Mouse (Mus musculus) splenic B cell, adult 2 months (primary cell): ENCODE measurements around the gene Cfap97d1.

Experiments
- DNase-seq: peaks from one replicate; pipeline ENCODE4 v3.0.0-alpha.2; 2011; ENCODE audit warnings: low read depth, low spot score
- H3K27me3 ChIP-seq: 2 replicates; pipeline ENCODE4 v1.6.1; 2012; ENCODE audit warnings: mild to moderate bottlenecking, low read length, moderate library complexity, mixed read lengths; ENCODE audit not compliant: control insufficient read depth, poor library complexity, insufficient read depth, severe bottlenecking
- H3K36me3 ChIP-seq: 2 replicates; pipeline ENCODE4 v1.6.1; 2012; ENCODE audit warnings: mild to moderate bottlenecking, low read length, moderate library complexity, mixed read lengths; ENCODE audit not compliant: control insufficient read depth, poor library complexity, insufficient read depth, severe bottlenecking

The Cfap97d1 gene

GRCm38 (mm10) chr11:101966965-101967614 lies 17.0 kb upstream of the Cfap97d1 start, which contains the start of gene Sost:
Gene Sost, minus strand, starts transcription at chr11:101967015.
- Histone ChIP-seq H3K27me3 (no peaks in the 10 kb centered on the region), H3K36me3 (0 out of 2 replicates have a peak, but pooled peaks cover 1% of the 10 kb centered on the region)

GRCm38 (mm10) chr11:101968311-101968710 lies 15.8 kb upstream of the Cfap97d1 start:
- DNase-seq: no peak
- Histone ChIP-seq H3K27me3 (no peaks in the 10 kb centered on the region), H3K36me3 (peaks cover 1% of the 10 kb centered on the region; the same call in 1 of the 2 replicates)

More at GRCm38 (mm10) chr11:101966965-101967614, 17.0 kb upstream of the Cfap97d1 start, which contains the start of gene Sost:
- no peak for DNase-seq

GRCm38 (mm10) chr11:101968791-101969190 lies 15.3 kb upstream of the Cfap97d1 start:
- DNase-seq: peak; percentile 93
- H3K36me3 ChIP-seq: peaks cover 4% of the 10 kb centered on the region; the same call in 1 of the 2 replicates
- H3K27me3 ChIP-seq: no peaks in the 10 kb centered on the region

- H3K36me3 ChIP-seq: peaks cover 4% of the 10 kb centered on the region; the same call in 1 of the 2 replicates
- no peak for DNase-seq
- no peaks in the 10 kb centered on the region for H3K27me3 ChIP-seq
These were observed 14.2 kb upstream of the Cfap97d1 start for GRCm38 (mm10) chr11:101969835-101970234.

GRCm38 (mm10) chr11:101971410-101971809 lies 12.7 kb upstream of the Cfap97d1 start:
- DNase-seq: peak; percentile 77
- Histone ChIP-seq H3K27me3 (no peaks in the 10 kb centered on the region), H3K36me3 (peaks cover 4% of the 10 kb centered on the region; the same call in 1 of the 2 replicates)

- Histone ChIP-seq H3K36me3 (peaks cover 4% of the 10 kb centered on the region; the same call in 1 of the 2 replicates), H3K27me3 (no peaks in the 10 kb centered on the region)
- DNase-seq: no peak
These were observed 12.0 kb upstream of the Cfap97d1 start for GRCm38 (mm10) chr11:101972097-101972496.

GRCm38 (mm10) chr11:101972651-101973050 lies 11.4 kb upstream of the Cfap97d1 start:
- no peaks in the 10 kb centered on the region for H3K27me3 ChIP-seq
- peaks cover 4% of the 10 kb centered on the region; the same call in 1 of the 2 replicates for H3K36me3 ChIP-seq
- no peak for DNase-seq

GRCm38 (mm10) chr11:101973496-101973895 lies 10.6 kb upstream of the Cfap97d1 start:
- Histone ChIP-seq H3K36me3 (peaks cover 4% of the 10 kb centered on the region; the same call in 1 of the 2 replicates), H3K27me3 (no peaks in the 10 kb centered on the region)
- no peak for DNase-seq

- no peak for DNase-seq
- H3K36me3 ChIP-seq: peaks cover 4% of the 10 kb centered on the region; the same call in 1 of the 2 replicates
- H3K27me3 ChIP-seq: no peaks in the 10 kb centered on the region
These were observed 9.9 kb upstream of the Cfap97d1 start for GRCm38 (mm10) chr11:101974181-101974580.

GRCm38 (mm10) chr11:101974923-101975322 lies 9.2 kb upstream of the Cfap97d1 start:
- DNase-seq: peak; percentile 38
- H3K36me3 ChIP-seq: peaks cover 4% of the 10 kb centered on the region; the same call in 1 of the 2 replicates
- no peaks in the 10 kb centered on the region for H3K27me3 ChIP-seq

GRCm38 (mm10) chr11:101976949-101977348 lies 7.1 kb upstream of the Cfap97d1 start:
- Histone ChIP-seq H3K36me3 (peaks cover 3% of the 10 kb centered on the region; the same call in 1 of the 2 replicates), H3K27me3 (no peaks in the 10 kb centered on the region)
- DNase-seq: no peak

- no peaks in the 10 kb centered on the region for H3K36me3 ChIP-seq
- no peak for DNase-seq
- no peaks in the 10 kb centered on the region for H3K27me3 ChIP-seq
These were observed 4.9 kb upstream of the Cfap97d1 start for GRCm38 (mm10) chr11:101979140-101979539.

- DNase-seq: no peak
- Histone ChIP-seq H3K36me3 (no peaks in the 10 kb centered on the region), H3K27me3 (no peaks in the 10 kb centered on the region)
These were observed 3.4 kb upstream of the Cfap97d1 start for GRCm38 (mm10) chr11:101980603-101981157.

- Histone ChIP-seq H3K36me3 (no peaks in the 10 kb centered on the region), H3K27me3 (no peaks in the 10 kb centered on the region)
- DNase-seq: peak; percentile 50
These were observed 2.2 kb upstream of the Cfap97d1 start for GRCm38 (mm10) chr11:101981850-101982249.

GRCm38 (mm10) chr11:101982981-101983411 lies 1.1 kb upstream of the Cfap97d1 start:
- Histone ChIP-seq H3K27me3 (no peaks in the 10 kb centered on the region), H3K36me3 (no peaks in the 10 kb centered on the region)
- DNase-seq: peak; percentile 24
